Mouse (Mus musculus) kidney, embryonic 14.5 days (tissue): ENCODE data around the gene Stk11. TPM values are rescaled to one million over a fixed set of nuclear protein-coding genes. Genes with fewer than 3 reads are reported as not detected.

Experiments used
- ATAC-seq: fragments of 200-750 bp; cut with Nextera tagmentation; 2 replicates; pipeline ENCODE4 v1.8.0; 2017; ENCODE audit warnings: moderate number of reproducible peaks, mild to moderate bottlenecking, moderate TSS enrichment, moderate library complexity; ENCODE audit not compliant: low FRiP score, low TSS enrichment
- H3K27ac ChIP-seq: fragments of 300-500 bp; sonication (generic); 2 replicates; pipeline ENCODE4 v1.5.1; 2014; ENCODE audit warnings: low read depth, mild to moderate bottlenecking, low read length, moderate library complexity, mixed read lengths
- H3K27me3 ChIP-seq: fragments of 300-500 bp; sonication (generic); 2 replicates; pipeline ENCODE4 v1.6.1; 2014; ENCODE audit warnings: mild to moderate bottlenecking, low read length; ENCODE audit not compliant: control insufficient read depth, insufficient read depth
- H3K36me3 ChIP-seq: fragments of 300-500 bp; sonication (generic); 2 replicates; pipeline ENCODE4 v1.6.1; 2014; ENCODE audit warnings: low read length, mixed read lengths; ENCODE audit not compliant: control insufficient read depth, insufficient read depth
- H3K4me1 ChIP-seq: fragments of 300-500 bp; sonication (generic); 2 replicates; pipeline ENCODE4 v1.6.1; 2014; ENCODE audit warnings: low read length, mixed read lengths; ENCODE audit not compliant: control insufficient read depth, insufficient read depth
- H3K4me2 ChIP-seq: fragments of 300-500 bp; sonication (generic); replicated peaks from 2 replicates; pipeline ENCODE4 v1.6.1; 2014; ENCODE audit warnings: low read depth, mild to moderate bottlenecking, low read length
- H3K4me3 ChIP-seq: fragments of 300-500 bp; sonication (generic); 2 replicates; pipeline ENCODE4 v1.5.1; 2014; ENCODE audit warnings: mild to moderate bottlenecking, low read length
- H3K9ac ChIP-seq: fragments of 300-500 bp; sonication (generic); 2 replicates; pipeline ENCODE4 v1.6.1; 2014; ENCODE audit warnings: low read depth, mild to moderate bottlenecking, low read length, moderate library complexity
- H3K9me3 ChIP-seq: fragments of 300-500 bp; sonication (generic); 2 replicates; pipeline ENCODE4 v1.6.1; 2016; ENCODE audit warnings: low read length; ENCODE audit not compliant: control insufficient read depth
- WGBS: fragments of 180-500 bp; shearing (Covaris S2); extraction: QIAGEN DNeasy Blood & Tissue Kit; methylation state at CpG from one replicate; pipeline ENCODE4 v1.1.7; 2014; 5-methylcytosine and 5-hydroxymethylcytosine counted together
- polyA plus RNA-seq: library from polyadenylated mRNA; unstranded; fragments of >200 nt; fragmentation: Nextera tagmentation; extraction: Ambion mirVana; gene quantifications from 2 replicates; pipeline ENCODE4 v1.2.1, GENCODE M21; 2014

The Stk11 gene
- polyA plus RNA-seq, 1 experiment from 2014 or later: 26.6 TPM

DNA sequence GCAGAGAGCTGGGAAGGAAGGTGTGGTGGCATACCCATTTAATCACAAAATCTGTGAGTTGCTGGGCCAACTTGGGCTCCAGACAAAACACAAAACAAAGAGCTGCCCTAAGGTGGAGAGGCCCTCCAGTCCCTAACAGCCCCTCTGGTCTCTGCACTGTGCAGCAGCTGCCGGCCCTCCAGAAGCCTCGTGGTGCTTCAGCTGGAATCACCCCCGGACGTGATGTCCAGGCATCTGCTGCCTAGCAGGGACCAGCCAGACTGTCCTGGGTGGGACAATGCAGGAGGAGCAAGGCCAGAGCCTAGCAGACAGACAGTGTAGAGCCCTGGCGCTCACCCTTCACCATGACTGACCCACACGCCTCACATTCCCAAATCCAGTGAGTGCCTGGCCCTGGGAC lies 24.1 kb upstream of the Stk11 start:
- Histone ChIP-seq H3K27ac (no peak overlapping the region), H3K4me3 (no peak overlapping the region), H3K9ac (no peak overlapping the region), H3K9me3 (no peaks in the 10 kb centered on the region), H3K27me3 (no peaks in the 10 kb centered on the region), H3K4me1 (0 out of 2 replicates have a peak, but pooled peaks cover 4% of the 10 kb centered on the region), H3K36me3 (no peaks in the 10 kb centered on the region), H3K4me2 (no peak overlapping the region)
- no peak for ATAC-seq
- WGBS: 87% methylated on average over 6 of the region's 6 CpGs

DNA sequence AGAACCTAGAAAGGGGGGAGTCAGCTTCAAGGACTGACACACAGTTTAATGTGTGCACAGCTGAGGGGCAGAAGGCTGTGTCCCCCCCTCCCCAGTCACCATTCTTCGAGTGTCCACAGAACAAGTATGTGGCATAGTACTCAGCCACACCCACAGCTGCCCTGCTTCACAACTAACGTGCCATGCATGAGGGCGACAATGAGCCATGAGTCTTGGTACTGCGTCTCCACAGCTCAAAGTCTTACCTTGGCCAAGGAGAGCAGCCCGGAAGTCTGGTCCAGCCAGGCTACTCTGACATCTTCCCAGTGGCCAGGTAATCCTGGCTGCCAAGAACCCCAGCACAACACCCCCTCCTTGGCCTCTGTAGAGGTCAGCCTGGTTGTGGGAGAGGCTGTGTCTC lies 22.9 kb upstream of the Stk11 start:
- Histone ChIP-seq H3K4me2 (no peak overlapping the region), H3K4me1 (peaks cover 13% of the 10 kb centered on the region), H3K9me3 (no peaks in the 10 kb centered on the region), H3K27ac (no peak overlapping the region), H3K27me3 (no peaks in the 10 kb centered on the region), H3K36me3 (no peaks in the 10 kb centered on the region), H3K9ac (no peak overlapping the region), H3K4me3 (no peak overlapping the region)
- ATAC-seq: no peak
- 70% methylated on average over 5 of the region's 5 CpGs for WGBS

DNA sequence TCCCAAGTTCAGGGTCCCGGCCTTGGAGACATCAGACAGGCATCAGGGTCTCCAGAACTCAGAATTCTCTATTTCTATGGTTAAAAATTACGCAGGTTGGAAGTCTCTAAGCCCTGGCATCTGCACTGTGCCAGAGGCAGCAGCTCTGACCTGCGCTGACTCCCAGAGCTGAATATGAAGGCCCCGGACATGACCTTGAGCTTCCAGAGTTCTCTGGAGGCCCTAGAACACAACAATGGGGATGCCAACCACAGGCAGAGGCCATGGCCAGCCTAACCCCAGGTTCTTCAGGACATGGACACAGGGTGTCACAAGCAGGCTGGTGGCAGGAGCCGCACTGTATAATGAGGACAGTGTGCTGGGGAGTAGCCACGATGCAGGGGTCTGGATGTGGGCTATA lies 21.5 kb upstream of the Stk11 start:
- Histone ChIP-seq H3K9ac (no peak overlapping the region), H3K36me3 (no peaks in the 10 kb centered on the region), H3K4me1 (peaks cover 14% of the 10 kb centered on the region), H3K4me3 (no peak overlapping the region), H3K27me3 (no peaks in the 10 kb centered on the region), H3K4me2 (no peak overlapping the region), H3K9me3 (no peaks in the 10 kb centered on the region), H3K27ac (no peak overlapping the region)
- 88% methylated on average over 6 of the region's 6 CpGs for WGBS
- ATAC-seq: no peak

DNA sequence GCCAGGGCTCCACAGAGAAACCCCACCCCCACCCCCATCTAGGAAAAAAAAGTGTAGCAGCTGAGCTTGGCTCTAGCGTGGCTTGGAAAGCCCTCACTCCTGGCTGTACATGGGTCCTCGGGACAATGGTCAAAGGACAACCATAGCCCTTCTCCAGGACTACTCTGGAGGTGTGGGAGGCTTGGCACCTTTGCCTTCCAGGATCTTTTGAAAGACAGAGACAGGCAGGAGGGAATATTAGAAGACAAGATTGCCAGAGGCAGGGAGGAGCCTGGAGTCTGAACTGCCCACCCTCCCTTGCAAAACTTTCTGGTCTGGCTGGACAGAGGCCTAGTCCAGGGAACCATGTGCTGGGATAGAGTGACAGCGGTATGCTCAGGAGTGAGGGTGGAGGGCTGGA lies 20.9 kb upstream of the Stk11 start:
- no peak for ATAC-seq
- Histone ChIP-seq H3K4me2 (no peak overlapping the region), H3K9ac (no peak overlapping the region), H3K4me1 (peaks cover 14% of the 10 kb centered on the region), H3K9me3 (no peaks in the 10 kb centered on the region), H3K27ac (no peak overlapping the region), H3K27me3 (no peaks in the 10 kb centered on the region), H3K36me3 (no peaks in the 10 kb centered on the region), H3K4me3 (no peak overlapping the region)
- WGBS: 66% methylated on average over 3 of the region's 3 CpGs

DNA sequence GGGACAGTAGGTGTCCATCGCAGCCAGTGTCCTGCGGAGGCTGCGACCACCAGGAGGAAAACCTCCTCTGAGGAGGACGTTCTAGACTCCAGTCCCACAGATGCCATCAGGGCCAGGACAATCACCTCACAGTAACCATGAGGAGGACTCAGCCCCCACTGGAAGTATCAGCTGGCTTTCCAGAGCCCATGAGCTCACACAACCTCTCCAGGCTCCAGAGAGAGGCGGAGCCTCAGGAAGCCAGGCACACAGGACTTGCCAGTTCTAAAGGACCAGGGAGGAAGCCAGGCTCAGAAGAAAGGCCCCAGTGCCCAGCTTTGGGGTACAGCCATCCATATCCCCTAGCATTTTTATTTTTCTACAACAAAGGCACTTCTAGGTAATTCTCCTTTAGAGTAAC lies 20.1 kb upstream of the Stk11 start:
- Histone ChIP-seq H3K9me3 (no peaks in the 10 kb centered on the region), H3K27me3 (no peaks in the 10 kb centered on the region), H3K4me1 (peaks cover 15% of the 10 kb centered on the region), H3K27ac (no peak overlapping the region), H3K36me3 (no peaks in the 10 kb centered on the region), H3K4me3 (no peak overlapping the region), H3K4me2 (no peak overlapping the region), H3K9ac (peak overlapping the region; percentile 28; the same call in 1 of the 2 replicates)
- no peak for ATAC-seq
- 83% methylated on average over 5 of the region's 5 CpGs for WGBS

DNA sequence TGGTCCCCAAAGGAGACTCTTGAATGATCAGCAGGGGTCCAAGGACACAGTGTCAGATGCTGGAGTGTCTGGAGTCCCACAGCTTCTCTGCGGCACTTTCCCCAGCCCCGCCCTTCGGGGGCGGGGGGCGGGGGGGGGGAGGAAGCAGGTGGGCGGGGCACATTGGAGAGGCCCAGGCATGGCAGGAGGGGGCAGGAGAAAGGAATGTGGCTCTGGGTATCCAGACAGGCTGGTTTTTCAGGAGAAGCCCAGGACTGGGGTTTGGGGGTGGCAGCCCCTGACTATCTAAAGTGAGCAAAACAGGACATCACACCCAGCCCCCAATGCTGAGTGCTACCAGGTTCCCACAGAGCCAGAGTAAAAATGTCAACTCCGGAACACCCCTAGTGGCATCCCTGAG lies 18.3 kb upstream of the Stk11 start:
- no peak for ATAC-seq
- H3K36me3 ChIP-seq: no peaks in the 10 kb centered on the region
- H3K4me1 ChIP-seq: peaks cover 29% of the 10 kb centered on the region
- H3K9me3 ChIP-seq: no peaks in the 10 kb centered on the region
- H3K9ac ChIP-seq: no peak overlapping the region
- H3K27me3 ChIP-seq: no peaks in the 10 kb centered on the region
- no peak overlapping the region for H3K4me2 ChIP-seq
- 23% methylated on average over 7 of the region's 7 CpGs for WGBS
- no peak overlapping the region; the same call in 1 of the 2 replicates for H3K27ac ChIP-seq
- H3K4me3 ChIP-seq: no peak overlapping the region

DNA sequence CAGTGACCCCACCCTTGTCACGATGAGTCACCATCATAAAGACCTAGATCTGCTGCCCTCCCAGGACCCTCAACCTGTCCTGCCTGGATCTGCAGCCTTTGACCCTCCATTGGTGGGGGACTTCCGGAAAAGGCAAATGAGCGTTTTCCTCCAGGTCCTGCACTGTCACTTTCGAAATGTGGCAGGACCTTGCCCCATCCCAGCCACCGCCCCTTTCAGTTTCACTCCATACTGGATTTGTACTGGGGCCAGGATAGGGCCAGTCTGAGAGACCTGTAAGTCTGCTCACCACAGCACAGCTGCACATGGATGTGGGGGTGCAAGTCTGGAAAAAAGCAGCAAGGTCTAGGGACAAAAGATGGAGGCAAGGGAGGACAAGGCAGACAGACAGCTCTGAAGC lies 17.0 kb upstream of the Stk11 start:
- ATAC-seq: no peak
- H3K9ac ChIP-seq: no peak overlapping the region
- no peak overlapping the region for H3K27ac ChIP-seq
- H3K4me2 ChIP-seq: no peak overlapping the region
- no peaks in the 10 kb centered on the region for H3K27me3 ChIP-seq
- no peak overlapping the region for H3K4me3 ChIP-seq
- H3K4me1 ChIP-seq: peaks cover 34% of the 10 kb centered on the region
- WGBS: 86% methylated on average over 5 of the region's 5 CpGs
- H3K9me3 ChIP-seq: no peaks in the 10 kb centered on the region
- no peaks in the 10 kb centered on the region for H3K36me3 ChIP-seq

DNA sequence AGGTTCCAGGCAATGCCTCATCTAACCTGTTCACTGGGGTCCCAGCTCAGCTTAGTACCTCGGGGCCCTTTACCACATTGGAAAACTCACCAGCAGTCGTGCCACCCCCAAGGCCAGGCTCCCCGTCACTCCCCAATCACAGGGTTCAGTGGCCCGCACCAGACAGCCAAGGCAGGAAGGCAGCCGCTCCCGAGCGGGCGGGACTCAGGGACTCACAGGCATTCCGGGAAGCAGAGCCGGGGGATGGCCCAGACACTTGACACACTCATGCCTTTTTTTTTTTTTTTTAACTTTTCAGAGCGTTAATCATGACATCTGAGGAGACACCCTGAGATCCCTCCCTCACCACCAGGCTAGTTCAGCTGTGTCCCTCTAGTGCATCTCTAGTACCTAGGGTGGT lies 14.6 kb upstream of the Stk11 start:
- Histone ChIP-seq H3K4me2 (peak overlapping the region; percentile 92), H3K27me3 (no peaks in the 10 kb centered on the region), H3K36me3 (no peaks in the 10 kb centered on the region), H3K9ac (no peak overlapping the region), H3K4me1 (peaks cover 31% of the 10 kb centered on the region), H3K9me3 (no peaks in the 10 kb centered on the region), H3K4me3 (peak overlapping the region; percentile 95; the same call in 1 of the 2 replicates), H3K27ac (no peak overlapping the region)
- ATAC-seq: peak; percentile 14; the same call in 1 of the 2 replicates
- whole genome bisulfite sequencing: 30% methylated on average over 11 of the region's 11 CpGs

DNA sequence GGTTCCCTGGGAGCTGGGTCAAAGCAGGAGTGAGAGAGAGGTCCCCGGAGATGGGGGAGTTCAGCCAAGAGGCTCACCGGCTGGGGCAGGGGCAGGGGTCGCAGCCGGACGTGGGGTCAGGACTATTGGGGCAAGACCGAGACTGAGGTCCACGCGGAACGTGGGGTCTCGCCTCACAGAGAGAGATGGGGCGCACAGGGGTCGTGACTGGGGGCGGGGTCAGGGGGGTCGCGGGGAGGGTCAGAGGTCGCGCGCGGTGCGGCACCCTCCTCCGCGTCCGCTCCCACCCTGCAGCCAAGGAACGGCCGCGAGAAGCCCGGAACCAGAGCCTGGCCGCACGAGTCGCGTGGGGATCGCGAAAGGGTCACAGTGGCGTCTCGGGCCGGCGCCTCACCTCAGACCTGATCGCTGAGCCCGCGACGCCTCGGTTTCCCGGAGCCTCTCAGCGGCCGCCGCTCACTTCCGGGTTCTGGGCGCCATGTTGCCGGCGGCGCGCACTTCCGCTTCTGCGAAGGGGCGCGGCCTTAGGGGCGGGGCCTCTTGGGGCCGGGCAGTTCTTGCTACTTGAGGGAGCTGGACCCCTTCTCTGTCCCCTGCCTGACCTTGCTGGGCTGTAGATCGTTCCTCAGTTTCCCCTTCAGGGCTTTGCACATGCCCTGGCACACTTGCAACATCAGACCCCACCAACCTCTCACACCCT lies 13.2 kb upstream of the Stk11 start:
- Histone ChIP-seq H3K36me3 (no peaks in the 10 kb centered on the region), H3K27ac (peak overlapping the region; percentile 73), H3K9me3 (no peaks in the 10 kb centered on the region), H3K4me3 (peak overlapping the region; percentile 95), H3K9ac (peak overlapping the region; percentile 91), H3K4me1 (peaks cover 25% of the 10 kb centered on the region), H3K27me3 (no peaks in the 10 kb centered on the region), H3K4me2 (peak overlapping the region; percentile 92)
- WGBS: under 1% methylated on average over 58 of the region's 59 CpGs
- peak; percentile 86 for ATAC-seq
